Mouse (Mus musculus) lung, adult 2 months (tissue): Measurements from ENCODE around the gene Plxna4. TPM values are rescaled to one million over a fixed set of nuclear protein-coding genes. Genes with fewer than 3 reads are reported as not detected.

Experiments used
- DNase-seq: peaks from one replicate; pipeline ENCODE4 v3.0.0; 2022
- H3K4me1 ChIP-seq: fragments of 200-500 bp; 2 replicates; pipeline ENCODE4 v1.6.1; 2011; ENCODE audit warnings: low read length; ENCODE audit not compliant: control insufficient read depth, insufficient read depth
- H3K4me3 ChIP-seq: fragments of 200-500 bp; replicated peaks from 2 replicates; pipeline ENCODE3; 2011; ENCODE audit warnings: low read depth, mild to moderate bottlenecking, control low read depth, low read length; ENCODE audit errors: extremely low read depth
- CTCF ChIP-seq: fragments of 200-500 bp; IDR thresholded peaks from 2 replicates; pipeline ENCODE4 v1.5.1; 2011; ENCODE audit warnings: mild to moderate bottlenecking, low read length, control low read depth; ENCODE audit not compliant: insufficient read depth
- POLR2A ChIP-seq: fragments of 200-500 bp; IDR thresholded peaks from 2 replicates; pipeline ENCODE4 v1.6.1; 2011; ENCODE audit warnings: low read depth, mild to moderate bottlenecking, control low read depth, low read length, borderline replicate concordance; ENCODE audit errors: extremely low read depth
- WGBS: fragments of 180-500 bp; shearing (Covaris S2); methylation state at CpG from one replicate; pipeline ENCODE4 v1.1.7; 2018; 5-methylcytosine and 5-hydroxymethylcytosine counted together
- polyA plus RNA-seq: library from polyadenylated mRNA; depleted of rRNA; stranded (reverse); fragments of >200 nt; gene quantifications from 2 replicates; pipeline ENCODE4 v1.2.3, GENCODE M21; 2012

The Plxna4 gene
- polyA plus RNA-seq, 1 experiment: 7.4 TPM

- no peak for TF ChIP-seq POLR2A
- TF ChIP-seq CTCF: no peak
- 70% methylated on average over 4 of the region's 4 CpGs for WGBS
- no peaks in the 10 kb centered on the region; the same call in 1 of the 2 replicates for H3K4me1 ChIP-seq
- no peak overlapping the region for H3K4me3 ChIP-seq
- DNase-seq: no peak
These were observed 1.6 kb upstream of the Plxna4 start for GRCm38 (mm10) chr6:32589632-32590031.

- TF ChIP-seq POLR2A (no peak), CTCF (no peak)
- WGBS: under 1% methylated on average over 82 of the region's 82 CpGs
- Histone ChIP-seq H3K4me3 (peak overlapping the region; percentile 88), H3K4me1 (no peaks in the 10 kb centered on the region; the same call in 1 of the 2 replicates)
- DNase-seq: peak; percentile 60
These were observed 619 bp downstream of the Plxna4 start for GRCm38 (mm10) chr6:32587136-32588009.

GRCm38 (mm10) chr6:32586821-32587135, 1.2 kb downstream of the Plxna4 start:
- WGBS: 5% methylated on average over 13 of the region's 13 CpGs
- Histone ChIP-seq H3K4me3 (peak overlapping the region; percentile 88), H3K4me1 (no peaks in the 10 kb centered on the region; the same call in 1 of the 2 replicates)
- TF ChIP-seq CTCF (no peak), POLR2A (no peak)
- no peak for DNase-seq

- Histone ChIP-seq H3K4me3 (peak overlapping the region; percentile 88), H3K4me1 (no peaks in the 10 kb centered on the region; the same call in 1 of the 2 replicates)
- peak; percentile 28 for DNase-seq
- WGBS: 1% methylated on average over 13 of the region's 13 CpGs
- TF ChIP-seq CTCF (no peak), POLR2A (no peak)
These were observed 1.6 kb downstream of the Plxna4 start for GRCm38 (mm10) chr6:32586390-32586789.

GRCm38 (mm10) chr6:32585211-32585610, 2.8 kb downstream of the Plxna4 start:
- WGBS: 55% methylated on average over 3 of the region's 3 CpGs
- H3K4me1 ChIP-seq: no peaks in the 10 kb centered on the region; the same call in 1 of the 2 replicates
- H3K4me3 ChIP-seq: no peak overlapping the region
- no peak for DNase-seq
- TF ChIP-seq POLR2A: no peak
- TF ChIP-seq CTCF: no peak

GRCm38 (mm10) chr6:32584243-32584880, 3.6 kb downstream of the Plxna4 start:
- DNase-seq: no peak
- 69% methylated on average over 5 of the region's 5 CpGs for WGBS
- H3K4me3 ChIP-seq: no peak overlapping the region
- no peaks in the 10 kb centered on the region; the same call in 1 of the 2 replicates for H3K4me1 ChIP-seq
- TF ChIP-seq POLR2A (no peak), CTCF (no peak)

- DNase-seq: no peak
- Histone ChIP-seq H3K4me1 (no peaks in the 10 kb centered on the region; the same call in 1 of the 2 replicates), H3K4me3 (no peak overlapping the region)
- no peak for TF ChIP-seq CTCF
- no peak for TF ChIP-seq POLR2A
- 57% methylated on average over 3 of the region's 3 CpGs for WGBS
These were observed 4.4 kb downstream of the Plxna4 start for GRCm38 (mm10) chr6:32583582-32583981.

- no peak for TF ChIP-seq CTCF
- TF ChIP-seq POLR2A: no peak
- no peak for DNase-seq
- Histone ChIP-seq H3K4me1 (peaks cover 2% of the 10 kb centered on the region; the same call in 1 of the 2 replicates), H3K4me3 (no peak overlapping the region)
- 68% methylated on average over 5 of the region's 5 CpGs for WGBS
These were observed 16.5 kb downstream of the Plxna4 start for GRCm38 (mm10) chr6:32571485-32571884.

- Histone ChIP-seq H3K4me3 (no peak overlapping the region), H3K4me1 (peaks cover 2% of the 10 kb centered on the region; the same call in 1 of the 2 replicates)
- TF ChIP-seq POLR2A (no peak), CTCF (no peak)
- DNase-seq: no peak
- 19% methylated on average over 3 of the region's 3 CpGs for WGBS
These were observed 17.5 kb downstream of the Plxna4 start for GRCm38 (mm10) chr6:32570445-32570844.

- Histone ChIP-seq H3K4me1 (peaks cover 2% of the 10 kb centered on the region; the same call in 1 of the 2 replicates), H3K4me3 (no peak overlapping the region)
- WGBS: 47% methylated on average over 3 of the region's 3 CpGs
- TF ChIP-seq CTCF (no peak), POLR2A (no peak)
- no peak for DNase-seq
These were observed 18.1 kb downstream of the Plxna4 start for GRCm38 (mm10) chr6:32569919-32570318.
